Mouse (Mus musculus): Measurements from ENCODE around the gene Fam160b1. TPM values are rescaled to one million over a fixed set of nuclear protein-coding genes. Genes with fewer than 3 reads are reported as not detected.
A peak's percentile ranks its signal among the peaks of the same experiment; 100 is the strongest.

Gene Fam160b1
- polyA plus RNA-seq, 1 experiment from 2014 or later = 14.5 TPM

GRCm38 (mm10) chr19:57391545-57391944 is 31.1 kb downstream of the Fam160b1 start:
- 92% methylated on average over 3 of the region's 3 CpGs for WGBS
- Histone ChIP-seq H3K4me3 (ENCODE audit: low read depth, low read length) (no peak overlapping the region), H3K4me1 (replicated peaks; ENCODE audit: control insufficient read depth, insufficient read depth, low read length) (no peaks in the 10 kb centered on the region), H3K27ac (ENCODE audit: low read depth, low read length) (no peak overlapping the region), H3K4me2 (ENCODE audit: low read depth, low read length, severe bottlenecking) (no peak overlapping the region), H3K9me3 (ENCODE audit: control insufficient read depth, low read length) (no peaks in the 10 kb centered on the region), H3K36me3 (ENCODE audit: control insufficient read depth, insufficient read depth, low read length) (peaks cover 6% of the 10 kb centered on the region; the same call in 1 of the 2 replicates), H3K27me3 (ENCODE audit: control insufficient read depth, insufficient read depth, low read length) (no peaks in the 10 kb centered on the region), H3K9ac (ENCODE audit: low read length) (no peak overlapping the region)
- DNase-seq (ENCODE audit: low spot score) = no peak
- no peak for ATAC-seq (replicated peaks; ENCODE audit: low FRiP score)

GRCm38 (mm10) chr19:57393357-57393957 is 33.0 kb downstream of the Fam160b1 start:
- ATAC-seq (replicated peaks; ENCODE audit: low FRiP score) (no peak), DNase-seq (ENCODE audit: low spot score) (no peak)
- no peaks in the 10 kb centered on the region for H3K4me1 ChIP-seq (replicated peaks; ENCODE audit: control insufficient read depth, insufficient read depth, low read length)
- H3K9me3 ChIP-seq (ENCODE audit: control insufficient read depth, low read length) = no peaks in the 10 kb centered on the region
- H3K36me3 ChIP-seq (ENCODE audit: control insufficient read depth, insufficient read depth, low read length) = peaks cover 2% of the 10 kb centered on the region; the same call in 1 of the 2 replicates
- H3K27me3 ChIP-seq (ENCODE audit: control insufficient read depth, insufficient read depth, low read length) = no peaks in the 10 kb centered on the region
- no peak overlapping the region for H3K9ac ChIP-seq (ENCODE audit: low read length)
- H3K4me3 ChIP-seq (ENCODE audit: low read depth, low read length) = no peak overlapping the region
- no peak overlapping the region for H3K4me2 ChIP-seq (ENCODE audit: low read depth, low read length, severe bottlenecking)
- 89% methylated on average over 6 of the region's 6 CpGs for WGBS
- no peak overlapping the region for H3K27ac ChIP-seq (ENCODE audit: low read depth, low read length)

- WGBS = 90% methylated on average over 7 of the region's 7 CpGs
- Histone ChIP-seq H3K4me2 (ENCODE audit: low read depth, low read length, severe bottlenecking) (no peak overlapping the region), H3K9me3 (ENCODE audit: control insufficient read depth, low read length) (no peaks in the 10 kb centered on the region), H3K9ac (ENCODE audit: low read length) (no peak overlapping the region), H3K27me3 (ENCODE audit: control insufficient read depth, insufficient read depth, low read length) (no peaks in the 10 kb centered on the region), H3K36me3 (ENCODE audit: control insufficient read depth, insufficient read depth, low read length) (no peaks in the 10 kb centered on the region), H3K27ac (ENCODE audit: low read depth, low read length) (no peak overlapping the region), H3K4me3 (ENCODE audit: low read depth, low read length) (no peak overlapping the region), H3K4me1 (replicated peaks; ENCODE audit: control insufficient read depth, insufficient read depth, low read length) (no peaks in the 10 kb centered on the region)
- DNase-seq (ENCODE audit: low spot score) (no peak), ATAC-seq (replicated peaks; ENCODE audit: low FRiP score) (no peak)
Observed at GRCm38 (mm10) chr19:57396609-57397008, 36.1 kb downstream of the Fam160b1 start.

GRCm38 (mm10) chr19:57402364-57402763 is 41.9 kb downstream of the Fam160b1 start:
- WGBS = 76% methylated on average over 6 of the region's 6 CpGs

GRCm38 (mm10) chr19:57403700-57404501 is 43.4 kb downstream of the Fam160b1 start:
- peak; percentile 92 for DNase-seq (ENCODE audit: low spot score)
- peak; percentile 55; the same call in 1 of the 2 replicates for ATAC-seq (replicated peaks; ENCODE audit: low FRiP score)
- Histone ChIP-seq H3K4me2 (ENCODE audit: low read depth, low read length, severe bottlenecking) (peak overlapping the region; percentile 35; the same call in 1 of the 2 replicates), H3K4me1 (replicated peaks; ENCODE audit: control insufficient read depth, insufficient read depth, low read length) (no peaks in the 10 kb centered on the region), H3K36me3 (ENCODE audit: control insufficient read depth, insufficient read depth, low read length) (no peaks in the 10 kb centered on the region), H3K4me3 (ENCODE audit: low read depth, low read length) (no peak overlapping the region), H3K9ac (ENCODE audit: low read length) (no peak overlapping the region), H3K27me3 (ENCODE audit: control insufficient read depth, insufficient read depth, low read length) (no peaks in the 10 kb centered on the region), H3K27ac (ENCODE audit: low read depth, low read length) (no peak overlapping the region), H3K9me3 (ENCODE audit: control insufficient read depth, low read length) (no peaks in the 10 kb centered on the region)
- 13% methylated on average over 24 of the region's 24 CpGs for WGBS

More at GRCm38 (mm10) chr19:57402364-57402763, 41.9 kb downstream of the Fam160b1 start:
- Histone ChIP-seq H3K36me3 (ENCODE audit: control insufficient read depth, insufficient read depth, low read length) (no peaks in the 10 kb centered on the region), H3K27me3 (ENCODE audit: control insufficient read depth, insufficient read depth, low read length) (no peaks in the 10 kb centered on the region), H3K4me1 (replicated peaks; ENCODE audit: control insufficient read depth, insufficient read depth, low read length) (no peaks in the 10 kb centered on the region), H3K9ac (ENCODE audit: low read length) (no peak overlapping the region), H3K4me3 (ENCODE audit: low read depth, low read length) (no peak overlapping the region), H3K4me2 (ENCODE audit: low read depth, low read length, severe bottlenecking) (no peak overlapping the region), H3K9me3 (ENCODE audit: control insufficient read depth, low read length) (no peaks in the 10 kb centered on the region), H3K27ac (ENCODE audit: low read depth, low read length) (no peak overlapping the region)
- DNase-seq (ENCODE audit: low spot score) (no peak), ATAC-seq (replicated peaks; ENCODE audit: low FRiP score) (no peak)

- H3K4me2 ChIP-seq (ENCODE audit: low read depth, low read length, severe bottlenecking) = peak overlapping the region; percentile 35; the same call in 1 of the 2 replicates
- H3K9ac ChIP-seq (ENCODE audit: low read length) = no peak overlapping the region
- H3K36me3 ChIP-seq (ENCODE audit: control insufficient read depth, insufficient read depth, low read length) = no peaks in the 10 kb centered on the region
- H3K4me1 ChIP-seq (replicated peaks; ENCODE audit: control insufficient read depth, insufficient read depth, low read length) = no peaks in the 10 kb centered on the region
- no peak overlapping the region for H3K4me3 ChIP-seq (ENCODE audit: low read depth, low read length)
- 11% methylated on average over 9 of the region's 9 CpGs for WGBS
- no peaks in the 10 kb centered on the region for H3K9me3 ChIP-seq (ENCODE audit: control insufficient read depth, low read length)
- H3K27ac ChIP-seq (ENCODE audit: low read depth, low read length) = no peak overlapping the region
- ATAC-seq (replicated peaks; ENCODE audit: low FRiP score) (peak; percentile 24; the same call in 1 of the 2 replicates), DNase-seq (ENCODE audit: low spot score) (no peak)
- H3K27me3 ChIP-seq (ENCODE audit: control insufficient read depth, insufficient read depth, low read length) = no peaks in the 10 kb centered on the region
Observed at GRCm38 (mm10) chr19:57404502-57404848, 44.0 kb downstream of the Fam160b1 start.

GRCm38 (mm10) chr19:57407947-57408346 is 47.5 kb downstream of the Fam160b1 start:
- H3K36me3 ChIP-seq (ENCODE audit: control insufficient read depth, insufficient read depth, low read length) = no peaks in the 10 kb centered on the region
- no peak overlapping the region for H3K27ac ChIP-seq (ENCODE audit: low read depth, low read length)
- H3K4me2 ChIP-seq (ENCODE audit: low read depth, low read length, severe bottlenecking) = no peak overlapping the region
- H3K27me3 ChIP-seq (ENCODE audit: control insufficient read depth, insufficient read depth, low read length) = no peaks in the 10 kb centered on the region
- WGBS = 96% methylated on average over 1 of the region's 1 CpGs
- H3K4me3 ChIP-seq (ENCODE audit: low read depth, low read length) = no peak overlapping the region
- no peaks in the 10 kb centered on the region for H3K4me1 ChIP-seq (replicated peaks; ENCODE audit: control insufficient read depth, insufficient read depth, low read length)
- H3K9me3 ChIP-seq (ENCODE audit: control insufficient read depth, low read length) = no peaks in the 10 kb centered on the region
- DNase-seq (ENCODE audit: low spot score) = no peak
- no peak for ATAC-seq (replicated peaks; ENCODE audit: low FRiP score)
- no peak overlapping the region for H3K9ac ChIP-seq (ENCODE audit: low read length)

- peak; percentile 63 for DNase-seq (ENCODE audit: low spot score)
- H3K27ac ChIP-seq (ENCODE audit: low read depth, low read length) = no peak overlapping the region
- H3K4me3 ChIP-seq (ENCODE audit: low read depth, low read length) = no peak overlapping the region
- no peak overlapping the region for H3K9ac ChIP-seq (ENCODE audit: low read length)
- no peaks in the 10 kb centered on the region for H3K36me3 ChIP-seq (ENCODE audit: control insufficient read depth, insufficient read depth, low read length)
- H3K27me3 ChIP-seq (ENCODE audit: control insufficient read depth, insufficient read depth, low read length) = no peaks in the 10 kb centered on the region
- H3K9me3 ChIP-seq (ENCODE audit: control insufficient read depth, low read length) = no peaks in the 10 kb centered on the region
- H3K4me1 ChIP-seq (replicated peaks; ENCODE audit: control insufficient read depth, insufficient read depth, low read length) = no peaks in the 10 kb centered on the region
- 61% methylated on average over 29 of the region's 29 CpGs for WGBS
- H3K4me2 ChIP-seq (ENCODE audit: low read depth, low read length, severe bottlenecking) = no peak overlapping the region
- no peak for ATAC-seq (replicated peaks; ENCODE audit: low FRiP score)
Observed at GRCm38 (mm10) chr19:57411375-57412196, 51.1 kb downstream of the Fam160b1 start.
